Mouse (Mus musculus): ENCODE data around the gene Gpr45.
"Not testable (repeated sequence)": the region's sequence is repeated elsewhere in the genome, so short reads cannot be mapped to it uniquely, and the experiment has no call there.

The Gpr45 gene

DNA sequence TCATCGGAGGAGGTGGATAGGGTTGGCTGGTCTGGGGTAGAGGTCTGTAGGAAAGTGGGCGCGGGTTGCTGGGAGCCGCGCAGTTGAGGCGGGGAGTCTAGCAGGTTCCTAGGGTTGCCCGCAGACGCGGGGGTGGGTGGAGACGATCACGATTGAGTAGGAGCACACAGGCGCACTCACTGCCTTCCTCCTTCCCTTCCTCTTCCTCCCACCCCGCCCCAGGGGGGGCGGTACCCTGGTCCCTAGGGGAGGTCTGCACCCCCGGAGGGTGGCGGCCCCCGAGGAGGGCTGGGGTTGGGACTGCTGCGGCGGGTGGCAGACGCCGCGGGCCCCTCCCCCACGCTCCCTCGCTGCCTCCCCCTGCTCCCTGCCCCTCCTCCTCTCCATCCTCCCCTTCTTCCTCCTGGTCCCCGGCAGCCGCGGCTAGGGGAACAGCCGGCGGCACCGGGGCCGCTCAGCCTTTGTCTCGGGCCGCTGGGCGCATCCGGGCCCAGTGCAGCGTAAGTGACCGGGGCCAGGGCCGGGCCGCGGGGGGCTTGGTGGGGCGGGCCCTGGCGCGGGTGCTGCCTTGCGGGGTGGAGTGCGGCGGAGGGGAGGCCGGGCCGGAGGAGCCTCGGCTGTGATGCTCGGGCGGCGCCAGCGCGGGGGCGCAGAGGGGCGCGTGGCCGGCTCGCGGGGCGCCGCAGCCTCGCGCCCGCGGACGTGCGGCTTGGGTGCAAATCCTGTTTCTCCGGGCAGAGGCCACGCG lies at the start of gene Gpr45:
Gene Gpr45 (plus strand): TSS at position 139 of the 748 bp plus-strand sequence.
- DNase-seq, result peak; percentile 61 to 72

DNA sequence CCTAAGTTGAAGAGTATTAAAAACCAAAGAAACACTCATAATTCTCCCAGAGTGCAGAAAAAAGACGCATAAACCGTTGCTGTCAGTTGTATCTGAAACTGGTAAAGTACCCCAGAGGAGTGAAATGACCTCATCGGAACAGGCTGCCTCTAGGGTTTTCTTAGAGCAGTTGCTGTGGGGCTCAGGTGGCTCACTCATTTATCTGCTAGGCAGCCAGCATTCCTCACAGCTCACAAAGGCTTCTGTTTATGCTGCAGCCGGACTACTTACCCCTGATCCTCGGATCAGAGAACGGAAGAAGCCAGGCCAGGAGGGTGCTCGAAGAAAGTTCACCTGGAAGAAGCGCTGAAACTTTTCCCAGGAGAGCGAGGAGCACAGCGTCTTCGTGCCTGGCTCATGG lies 47.5 kb upstream of the Gpr45 start:
- DNase-seq, result no peak

DNA sequence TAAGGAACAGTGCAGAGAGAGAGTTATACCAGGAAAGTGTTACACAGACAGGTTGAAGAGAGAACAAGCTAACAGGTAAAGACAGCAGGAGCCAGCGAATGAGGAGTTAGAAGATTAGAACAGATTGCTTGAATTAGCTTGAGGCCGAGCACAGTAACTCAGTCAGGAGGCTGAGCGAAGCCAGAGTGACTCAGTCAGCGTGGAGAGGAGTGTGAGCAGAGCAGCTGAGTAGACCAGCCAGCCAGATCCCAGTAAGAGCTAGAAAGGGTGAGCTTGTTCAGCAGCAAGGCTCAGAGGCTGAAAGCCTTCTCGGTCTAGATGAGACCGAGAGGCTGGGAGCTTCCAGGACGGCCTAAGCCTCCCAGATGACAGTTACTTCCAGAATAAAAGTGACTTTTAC lies 46.0 kb upstream of the Gpr45 start:
- no peak for DNase-seq

DNA sequence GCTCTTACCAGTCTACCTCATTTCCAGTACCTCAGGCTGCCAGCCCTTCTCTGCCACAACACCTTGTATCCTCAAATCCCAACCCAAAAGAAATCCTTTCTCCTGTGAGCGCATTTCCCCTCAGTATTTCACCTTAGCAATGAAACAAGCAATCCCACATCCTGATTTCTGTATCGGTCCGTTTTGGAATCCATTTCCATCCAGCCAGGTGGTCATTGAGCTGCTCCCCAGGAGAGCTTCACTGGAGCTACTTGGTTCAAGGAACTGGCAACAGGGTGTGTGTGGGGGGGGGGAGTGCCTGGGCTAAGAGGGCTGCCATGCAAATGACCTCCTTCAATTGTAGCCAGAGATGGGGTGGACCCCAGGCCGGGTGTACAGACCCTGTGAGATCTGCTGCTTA lies 45.5 kb upstream of the Gpr45 start:
- DNase-seq, result no peak

DNA sequence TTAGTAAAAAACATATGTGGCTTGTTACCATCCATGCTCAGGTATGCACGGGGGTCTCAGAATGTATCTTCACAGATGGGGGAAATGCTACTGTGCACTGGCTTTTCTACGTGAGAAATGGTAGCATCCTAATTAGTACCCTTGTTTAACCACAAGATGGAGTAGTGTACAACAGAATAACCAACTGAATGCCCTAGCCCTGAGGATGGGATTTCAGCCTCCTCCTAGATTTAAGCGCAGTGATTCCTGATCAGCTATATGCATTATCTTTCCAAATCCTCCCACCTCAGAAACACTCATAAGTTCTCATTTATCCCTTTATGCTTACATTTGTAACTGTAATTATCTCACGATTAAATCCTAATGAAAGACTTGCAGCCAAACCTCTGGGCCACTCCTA lies 37.6 kb upstream of the Gpr45 start:
- no peak for DNase-seq

DNA sequence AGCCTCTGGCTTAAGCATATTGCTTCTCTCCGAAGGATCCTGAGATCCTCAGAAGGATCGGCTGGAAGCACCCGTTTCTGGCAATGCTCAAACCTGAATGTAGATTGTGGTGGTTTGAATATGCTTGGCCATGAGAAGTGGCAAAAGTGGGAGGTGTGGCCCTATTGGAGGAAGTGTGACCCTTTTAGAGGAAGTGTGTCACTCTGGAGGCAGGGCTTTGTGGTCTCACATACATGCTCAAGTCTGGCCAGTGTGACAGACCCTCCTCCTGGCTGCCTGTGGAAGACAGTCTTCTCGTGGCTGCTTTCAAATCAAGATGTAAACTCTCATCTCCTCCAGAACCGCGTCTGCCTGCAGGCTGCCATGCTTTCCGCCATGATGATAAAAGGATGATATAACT lies 36.0 kb upstream of the Gpr45 start:
- DNase-seq, result no peak

DNA sequence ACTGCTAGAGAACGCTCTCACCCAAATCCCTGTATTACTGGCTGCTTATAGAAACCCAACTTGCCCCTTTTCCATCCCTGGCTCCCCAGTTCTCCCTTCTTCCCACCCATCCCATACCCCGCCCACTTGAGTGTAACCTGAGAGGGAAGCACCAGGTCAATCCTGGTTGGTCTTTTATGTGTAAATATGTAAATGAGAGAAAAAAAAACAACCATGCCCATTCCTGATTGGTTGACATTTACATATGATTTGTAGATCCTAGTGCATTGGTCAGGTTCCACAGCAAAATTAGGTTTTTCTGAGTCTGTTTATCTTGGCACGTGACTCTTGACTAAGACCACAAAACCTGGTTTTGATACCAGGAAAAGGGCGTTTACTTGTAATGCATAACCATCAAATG lies 34.8 kb upstream of the Gpr45 start:
- no peak for DNase-seq

DNA sequence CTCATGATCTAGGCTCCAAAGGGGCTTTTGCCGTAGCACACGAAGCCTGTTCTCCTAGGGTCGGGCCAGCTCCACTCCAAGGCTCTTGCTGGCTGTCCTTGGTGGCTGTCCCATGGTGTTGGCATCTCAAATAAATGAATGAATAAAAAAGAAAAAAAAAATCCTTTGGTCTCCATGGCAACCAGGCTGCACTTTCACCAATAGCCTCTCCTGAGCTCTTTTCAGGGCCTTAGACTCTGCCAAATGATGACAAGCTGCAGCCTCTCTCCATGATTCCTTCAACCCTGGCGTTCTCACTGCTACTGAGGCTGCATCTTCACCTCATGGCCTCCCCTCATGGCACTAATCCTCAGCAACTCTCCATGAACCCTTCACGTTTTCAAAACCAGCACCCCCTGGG lies 28.7 kb upstream of the Gpr45 start:
- DNase-seq, result no peak

DNA sequence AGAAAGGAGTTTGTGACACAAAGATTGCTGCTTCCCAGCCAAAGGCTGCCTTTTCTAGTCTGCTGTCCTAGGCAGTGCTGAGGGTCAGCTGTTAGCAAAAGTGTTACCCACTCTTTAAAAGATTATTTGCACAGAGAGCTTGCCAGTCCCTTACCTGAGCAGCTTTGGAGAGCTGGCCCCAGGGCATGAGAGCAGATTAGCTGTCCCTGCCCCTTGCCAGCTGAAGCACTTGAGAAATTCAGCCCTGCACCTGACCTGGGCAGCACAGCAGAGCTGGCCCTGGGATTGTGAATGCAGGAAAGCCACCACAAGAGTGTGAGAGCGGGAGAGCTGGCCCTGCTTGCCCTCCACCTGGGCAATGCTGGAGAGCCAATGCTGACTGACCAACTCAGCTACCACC lies 19.1 kb upstream of the Gpr45 start:
- DNase-seq, result peak in 1 of 2 experiments; percentile 14

DNA sequence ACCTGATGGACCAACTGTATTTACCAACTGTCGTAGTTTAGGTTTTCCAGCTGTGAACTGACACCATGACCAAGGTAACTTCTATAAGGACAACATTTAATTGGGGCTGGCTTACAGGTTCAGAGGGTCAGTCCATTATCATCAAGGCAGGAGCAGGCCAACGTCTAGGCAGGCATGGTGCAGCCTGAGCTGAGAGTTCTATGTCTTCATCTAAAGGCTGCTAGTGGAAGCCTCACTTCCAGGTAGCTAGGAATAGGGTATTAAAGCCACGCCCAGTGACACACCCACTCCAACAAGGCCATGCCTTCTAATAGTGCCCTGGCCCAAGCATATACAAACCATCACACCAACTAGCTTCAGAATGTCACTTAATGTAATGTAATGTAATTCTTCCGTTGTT lies 4.2 kb upstream of the Gpr45 start:
- no peak for DNase-seq

DNA sequence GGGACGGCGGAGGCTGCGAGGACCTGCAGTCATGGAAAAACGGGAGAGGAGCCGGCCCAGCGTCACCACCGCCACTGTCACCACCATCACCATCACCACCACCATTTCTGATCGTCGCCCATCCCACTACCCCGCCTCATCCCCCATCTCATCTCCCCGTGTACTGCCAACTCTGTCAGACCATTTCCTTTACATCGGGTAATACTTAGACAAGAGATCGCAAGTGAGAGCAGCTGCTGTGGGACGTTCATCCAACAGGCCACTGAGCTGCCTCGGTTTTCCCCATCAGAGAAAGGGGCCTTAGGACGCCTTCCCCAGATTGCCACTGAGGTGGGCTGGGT lies 780 bp downstream of the Gpr45 start:
- no peak for DNase-seq

DNA sequence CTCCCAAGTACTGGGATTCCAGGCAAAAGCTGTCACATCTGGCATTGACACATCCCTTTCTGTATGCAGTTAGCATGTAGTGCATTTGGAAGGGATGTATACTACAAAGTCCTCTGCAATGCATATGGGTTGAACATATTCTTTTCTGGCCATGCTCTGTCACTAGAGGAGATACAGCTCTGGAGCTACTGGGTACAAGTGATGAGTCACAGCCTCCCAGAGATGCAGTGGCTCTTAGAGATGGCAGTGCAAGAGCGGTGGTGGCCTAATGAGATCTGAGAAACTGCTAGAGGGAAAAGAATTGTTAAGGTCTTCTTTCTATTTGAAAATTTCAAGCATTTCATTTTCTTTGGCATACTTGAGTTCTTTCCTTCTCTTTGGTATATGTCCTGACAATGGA lies 4.2 kb downstream of the Gpr45 start:
- DNase-seq, result no peak

DNA sequence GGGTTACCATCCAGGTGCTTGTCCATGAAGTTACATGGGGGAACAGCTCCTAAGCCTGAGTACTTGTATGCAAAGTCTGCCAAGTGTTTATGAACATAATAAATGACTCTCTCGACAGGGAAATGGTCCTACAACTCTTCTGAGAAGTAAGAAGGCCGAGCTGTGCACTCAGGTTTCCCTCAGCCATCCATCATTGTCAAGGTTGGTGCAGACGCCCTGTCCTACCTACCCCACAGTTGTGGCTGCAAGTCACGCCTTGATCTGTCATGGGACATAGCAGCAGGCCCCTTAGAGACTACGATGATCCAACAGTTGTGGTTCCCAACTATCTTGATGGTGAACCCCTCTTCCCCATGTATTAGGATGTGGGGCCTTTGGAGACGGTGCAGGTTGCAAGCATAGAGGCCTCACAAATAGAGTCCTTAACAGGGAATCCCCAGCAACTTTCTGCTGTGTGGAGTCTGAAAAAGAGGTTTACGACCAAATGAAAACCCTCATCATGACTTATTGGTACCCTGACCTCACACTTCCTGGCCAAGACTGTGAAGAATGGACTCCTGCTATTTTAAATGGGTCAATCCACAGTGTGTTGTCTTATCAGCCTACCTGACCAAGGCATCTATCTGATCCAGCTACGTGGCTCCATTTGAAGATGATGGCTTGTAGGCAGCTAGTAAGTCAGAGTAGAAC lies 30.6 kb downstream of the Gpr45 start:
- DNase-seq, result no peak

DNA sequence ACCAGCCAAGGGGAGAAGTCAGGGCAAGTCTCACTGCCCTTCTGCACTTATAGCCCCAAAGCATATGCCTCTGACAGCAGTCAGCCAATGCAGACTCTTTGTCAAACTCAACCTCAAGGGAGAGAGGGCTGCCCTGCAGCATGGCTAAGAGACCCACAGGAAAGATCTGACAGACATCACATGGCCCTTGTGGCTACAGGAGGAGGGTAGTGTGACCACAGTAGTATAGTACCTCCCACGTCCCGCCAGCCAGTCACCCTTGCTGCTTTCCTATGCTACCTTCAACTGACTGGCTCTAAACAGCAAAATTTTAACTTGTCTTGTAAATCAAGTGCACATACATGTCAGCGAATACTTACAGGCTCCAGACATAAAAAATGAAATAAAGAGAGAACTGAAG lies 31.4 kb downstream of the Gpr45 start:
- DNase-seq, result no peak

DNA sequence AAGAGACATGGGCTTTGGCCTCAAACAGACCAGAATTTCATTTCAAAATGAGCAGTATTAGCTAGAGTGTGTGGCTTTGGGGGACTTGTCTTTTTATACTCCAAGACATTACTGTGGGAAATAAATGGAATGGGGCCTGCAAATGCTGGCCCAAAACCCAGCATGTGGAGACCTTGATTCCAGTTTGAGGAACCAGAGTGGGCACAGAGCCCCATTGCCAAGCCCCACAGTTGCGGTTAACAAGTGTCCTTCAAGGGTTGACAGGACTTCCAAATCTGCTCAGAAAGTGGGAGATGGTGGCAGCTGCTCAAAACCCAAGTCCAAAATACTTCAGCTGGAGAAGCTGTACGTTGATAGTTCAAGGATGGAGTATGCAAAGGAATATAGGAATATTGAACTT lies 36.3 kb downstream of the Gpr45 start:
- DNase-seq, result no peak

DNA sequence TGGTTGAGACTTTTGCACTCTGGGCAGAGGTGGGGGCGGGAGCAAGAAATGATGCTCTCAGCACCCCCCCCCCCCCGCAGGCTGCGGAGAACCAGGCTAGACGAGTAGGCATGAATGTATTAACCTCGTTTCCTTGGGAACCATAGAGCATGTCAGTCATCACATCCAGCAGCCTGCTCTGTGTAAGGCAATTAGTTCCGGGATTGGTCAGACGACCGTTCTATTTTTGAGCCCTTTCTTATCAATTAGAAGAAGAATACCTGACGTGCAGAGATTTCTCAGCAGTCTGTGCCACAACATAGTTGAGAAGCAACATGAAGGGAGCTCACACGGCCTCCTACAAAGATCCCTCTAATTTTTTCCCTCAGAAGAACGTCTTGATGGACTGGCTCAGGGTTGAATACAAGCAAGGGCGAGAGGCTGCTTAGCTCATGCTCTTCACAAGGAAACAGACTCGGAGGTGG lies 53.4 kb downstream of the Gpr45 start:
- peak in 1 of 2 experiments; percentile 10 for DNase-seq

DNA sequence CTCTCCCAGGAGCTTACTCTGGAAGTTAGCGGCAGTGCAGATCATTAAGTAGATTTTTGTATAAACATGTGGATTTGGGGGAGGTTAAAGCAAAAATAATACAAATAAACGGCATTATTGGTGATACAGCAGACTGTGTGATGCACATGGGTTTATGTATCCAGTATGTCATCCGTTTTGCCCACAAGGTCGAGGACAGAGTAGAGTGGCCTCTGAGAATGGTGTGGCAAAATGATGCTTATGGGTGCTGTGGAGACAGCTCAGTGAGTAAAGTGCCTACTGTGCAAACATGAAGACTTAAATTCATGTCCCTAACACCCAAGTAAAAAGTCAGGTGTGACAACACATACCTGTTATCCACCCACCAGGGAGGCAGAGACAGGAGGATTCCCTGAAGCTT lies 53.9 kb downstream of the Gpr45 start:
- no peak for DNase-seq

DNA sequence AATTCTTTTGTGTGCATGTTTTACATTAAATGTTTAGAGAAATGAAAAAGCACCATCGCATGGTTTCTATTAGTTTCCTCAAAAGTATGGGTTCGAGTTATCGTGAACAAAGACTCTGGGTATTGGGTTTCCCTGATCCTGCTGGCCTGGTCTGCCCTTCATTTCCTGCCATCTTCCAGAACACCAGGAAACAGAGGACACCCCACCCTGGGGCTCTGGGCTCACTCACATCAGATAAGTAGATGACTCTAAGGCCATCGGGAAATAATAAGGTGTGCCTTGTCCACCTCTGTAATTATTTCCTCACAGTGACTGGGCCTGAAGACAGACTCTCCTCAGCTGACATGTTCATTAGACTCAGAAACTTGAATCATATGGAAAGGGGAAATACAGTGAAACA lies 57.8 kb downstream of the Gpr45 start:
- DNase-seq, result no peak

DNA sequence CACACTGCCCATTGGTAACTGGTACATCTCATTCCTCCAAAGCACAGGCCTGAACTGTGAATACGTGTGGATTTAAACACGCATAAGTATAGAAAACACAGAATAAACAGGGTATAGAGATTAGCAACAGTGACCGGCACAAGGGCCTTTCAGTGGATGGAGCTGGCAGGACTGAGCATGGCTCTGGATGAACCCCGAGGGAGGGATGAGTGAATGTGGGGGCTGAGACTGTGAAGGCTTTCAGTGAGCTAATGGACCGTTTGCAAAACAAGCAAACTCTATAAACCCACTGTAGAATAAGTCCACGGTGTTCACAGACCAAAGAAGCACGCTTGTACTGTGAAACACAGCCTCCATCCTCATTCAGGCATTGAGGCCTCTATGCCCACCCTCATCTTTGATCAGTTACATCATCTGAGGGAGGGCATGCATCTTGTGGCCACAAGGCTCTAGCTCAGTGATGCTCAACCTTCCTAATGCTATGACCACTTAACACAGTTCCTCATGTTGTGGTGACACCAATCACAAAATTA lies 62.5 kb downstream of the Gpr45 start:
- not testable (repeated sequence) for DNase-seq

DNA sequence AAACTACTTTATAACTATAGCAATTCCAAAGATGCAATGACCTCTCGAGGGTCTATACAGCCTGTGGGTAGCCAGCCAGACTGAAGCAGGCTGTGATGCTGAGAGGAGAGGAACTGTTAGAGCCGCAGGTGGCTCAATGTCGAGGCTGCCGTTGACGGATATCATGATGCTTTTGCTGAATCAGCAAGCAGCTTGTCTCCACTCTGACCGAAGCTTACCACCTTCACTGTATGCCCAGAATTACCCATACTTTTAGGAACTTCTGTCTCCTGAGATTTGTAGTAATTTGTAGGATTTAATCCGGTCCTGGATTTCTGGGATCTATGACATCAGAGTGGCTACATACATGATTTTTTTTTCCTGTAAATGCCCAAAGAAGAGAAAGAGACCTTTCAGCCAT lies 83.3 kb downstream of the Gpr45 start:
- DNase-seq, result no peak

DNA sequence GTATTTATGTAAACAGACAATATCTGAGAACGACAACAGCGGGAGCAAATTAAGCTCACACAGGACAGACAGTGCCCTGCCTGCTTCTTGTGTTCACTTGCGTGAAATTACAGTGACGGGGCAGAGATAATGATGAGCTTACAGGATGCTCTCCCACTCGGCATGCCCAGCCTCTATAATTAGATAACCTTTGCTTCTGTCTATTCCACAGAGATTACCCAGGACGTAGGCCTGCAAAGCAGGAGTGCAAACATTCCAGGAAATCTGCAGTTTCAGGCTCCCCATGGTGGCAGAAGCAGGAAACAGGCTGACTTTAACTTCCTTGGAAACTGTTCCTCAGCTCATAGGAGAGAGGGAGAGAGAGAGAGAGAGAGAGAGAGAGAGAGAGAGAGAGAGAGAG lies 89.6 kb downstream of the Gpr45 start:
- peak in 1 of 2 experiments; percentile 17 for DNase-seq

DNA sequence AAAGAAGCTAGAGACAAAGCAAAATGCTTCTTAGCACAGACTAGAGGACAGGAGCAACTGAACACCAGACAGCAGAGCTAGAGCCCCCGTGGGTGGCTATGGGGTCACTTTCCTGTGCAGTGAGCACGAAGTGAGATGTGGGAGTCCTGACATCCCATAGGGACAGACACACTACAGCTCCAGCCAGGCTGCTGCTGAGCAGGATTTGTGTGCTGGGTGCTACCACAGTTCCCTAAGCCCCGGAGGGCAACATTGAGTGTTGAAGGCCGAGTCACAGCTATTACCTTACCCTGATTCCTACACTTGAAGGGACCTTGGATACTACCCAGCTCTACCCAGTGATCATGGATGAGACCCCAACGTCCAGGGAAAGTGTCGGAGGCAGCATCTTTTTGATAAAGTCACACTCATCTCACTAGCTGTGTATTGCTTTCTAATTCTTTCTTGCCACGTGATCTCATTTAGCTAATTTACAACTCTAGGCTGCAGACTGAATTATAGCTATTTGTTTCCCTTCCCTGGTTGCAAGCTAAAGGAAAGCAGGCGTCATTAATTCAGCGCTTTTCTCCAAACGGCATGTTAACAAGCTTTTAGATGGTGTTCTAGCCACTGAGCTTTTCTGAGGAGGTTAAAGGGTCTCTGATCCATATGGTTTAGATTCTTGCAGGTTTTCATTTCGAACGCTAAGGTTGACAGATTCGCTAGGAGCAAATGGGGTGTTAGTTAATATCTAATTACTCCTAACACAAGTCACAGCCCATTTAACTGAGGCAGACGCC lies 92.7 kb downstream of the Gpr45 start:
- peak in 1 of 2 experiments; percentile 19 for DNase-seq

DNA sequence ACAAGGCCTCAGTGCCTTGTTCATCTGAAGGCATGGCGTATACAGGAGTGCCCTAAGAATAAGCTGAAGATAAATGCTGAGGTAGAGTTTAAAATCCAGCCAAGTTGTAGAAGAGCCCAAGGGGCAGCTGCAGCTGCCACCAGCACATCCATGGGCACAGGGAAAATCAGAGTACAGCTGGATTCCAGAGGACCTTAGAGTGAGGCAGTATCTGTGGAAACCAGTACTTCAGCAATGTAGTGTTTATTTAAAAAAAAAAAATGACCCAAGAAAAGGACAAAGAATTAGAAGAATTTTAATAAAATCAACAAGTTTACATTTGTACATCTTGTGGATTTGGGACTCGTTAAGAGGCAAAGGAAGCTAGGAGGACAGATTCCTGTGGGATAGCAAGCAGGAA lies 94.3 kb downstream of the Gpr45 start:
- DNase-seq, result no peak

DNA sequence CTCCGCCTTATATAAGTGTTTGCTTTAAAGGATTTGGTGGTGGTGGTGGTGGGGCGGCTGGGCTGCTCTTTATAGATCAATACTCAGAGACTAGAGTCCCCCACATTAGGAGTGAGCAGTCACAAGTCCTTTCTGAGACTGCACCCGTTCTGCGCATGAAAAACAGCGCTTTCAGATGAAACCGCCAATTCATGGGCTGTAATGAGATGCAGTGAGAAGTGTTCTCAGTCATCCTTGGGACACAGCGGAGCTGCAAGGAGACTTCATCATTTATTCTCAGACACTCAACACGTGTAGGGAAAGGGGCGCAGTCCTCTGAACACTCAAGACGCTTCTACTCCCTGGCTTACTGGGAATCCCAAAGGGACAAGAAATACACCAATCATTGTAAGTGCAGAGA lies 95.1 kb downstream of the Gpr45 start:
- DNase-seq, result no peak

All from kidney, postnatal 4 days (tissue).